Mouse (Mus musculus): ENCODE data around the gene Eif4e1b.

GRCm38 (mm10) chr13:54836351-54837030 is 52.7 kb downstream of the Eif4e1b start:
- TF ChIP-seq GATA1 (IDR thresholded peaks at IDR 0.05; ENCODE audit: borderline replicate concordance, low read length): no peak
- no peak for TF ChIP-seq FLI1 (IDR thresholded peaks at IDR 0.05; ENCODE audit: low read length)

Measured in megakaryocyte, embryonic 14.5 days (primary cell).